Mouse (Mus musculus) stomach, embryonic 14.5 days (tissue): ENCODE measurements around the gene Kbtbd12. TPM values are rescaled to one million over a fixed set of nuclear protein-coding genes. Genes with fewer than 3 reads are reported as not detected.

Experiments used
- ATAC-seq: fragments of 200-750 bp; cut with Nextera tagmentation; 2 replicates; pipeline ENCODE4 v1.8.0; 2017; ENCODE audit warnings: low read depth, moderate TSS enrichment; ENCODE audit not compliant: insufficient number of reproducible peaks, insufficient read depth, low FRiP score
- H3K27ac ChIP-seq: fragments of 300-500 bp; sonication (generic); 2 replicates; pipeline ENCODE4 v1.5.1; 2014; ENCODE audit warnings: mild to moderate bottlenecking, low read length, moderate library complexity, mixed read lengths
- H3K27me3 ChIP-seq: fragments of 300-500 bp; sonication (generic); 2 replicates; pipeline ENCODE4 v1.6.1; 2014; ENCODE audit warnings: low read length, control low read depth, mixed read lengths; ENCODE audit not compliant: control insufficient read depth, insufficient read depth
- H3K36me3 ChIP-seq: fragments of 300-500 bp; sonication (generic); 2 replicates; pipeline ENCODE4 v1.6.1; 2014; ENCODE audit warnings: mild to moderate bottlenecking, control low read depth, low read length, moderate library complexity, mixed read lengths; ENCODE audit not compliant: control insufficient read depth, insufficient read depth
- H3K4me1 ChIP-seq: fragments of 300-500 bp; sonication (generic); 2 replicates; pipeline ENCODE4 v1.6.1; 2014; ENCODE audit warnings: low read length, control low read depth, mixed read lengths; ENCODE audit not compliant: control insufficient read depth, insufficient read depth
- H3K4me2 ChIP-seq: fragments of 300-500 bp; sonication (generic); replicated peaks from 2 replicates; pipeline ENCODE4 v1.6.1; 2014; ENCODE audit warnings: low read depth, low read length, control low read depth
- H3K4me3 ChIP-seq: fragments of 300-500 bp; sonication (generic); 2 replicates; pipeline ENCODE4 v1.5.1; 2014; ENCODE audit warnings: low read depth, low read length, control low read depth
- H3K9ac ChIP-seq: fragments of 300-500 bp; sonication (generic); replicated peaks from 2 replicates; pipeline ENCODE4 v1.6.1; 2014; ENCODE audit warnings: low read depth, mild to moderate bottlenecking, control low read depth, low read length, moderate library complexity, mixed read lengths
- H3K9me3 ChIP-seq: fragments of 300-500 bp; sonication (generic); 2 replicates; pipeline ENCODE4 v1.6.1; 2016; ENCODE audit warnings: low read depth, low read length, control low read depth; ENCODE audit not compliant: control insufficient read depth
- WGBS: fragments of 180-500 bp; shearing (Covaris S2); extraction: QIAGEN DNeasy Blood & Tissue Kit; methylation state at CpG from one replicate; pipeline ENCODE4 v1.1.7; 2014; 5-methylcytosine and 5-hydroxymethylcytosine counted together
- polyA plus RNA-seq: library from polyadenylated mRNA; unstranded; fragments of >200 nt; fragmentation: Nextera tagmentation; extraction: Ambion mirVana; gene quantifications from 2 replicates; pipeline ENCODE4 v1.2.1, GENCODE M21; 2014

The Kbtbd12 gene
- polyA plus RNA-seq, 1 experiment from 2014 or later = not detected

DNA sequence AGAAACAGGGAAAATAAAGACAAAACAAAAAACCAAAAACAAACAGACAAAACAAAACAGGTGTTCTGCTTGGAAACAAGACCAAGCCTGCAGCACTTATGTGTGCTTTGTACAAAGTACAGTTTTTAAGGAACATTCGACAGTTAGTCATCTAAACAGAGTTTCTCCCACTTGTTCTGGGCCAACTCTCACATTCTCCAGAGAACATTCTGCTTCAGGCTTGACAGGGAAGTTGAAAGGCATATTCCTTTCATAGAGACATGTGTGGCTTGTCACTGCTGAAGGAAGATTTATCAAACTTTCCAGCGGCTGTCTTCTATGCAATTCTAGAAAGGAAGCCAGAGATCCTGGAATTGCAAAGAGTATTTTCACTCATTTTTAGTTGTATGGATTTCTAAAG is 22.4 kb downstream of the Kbtbd12 start:
- H3K9ac ChIP-seq = no peak overlapping the region
- no peak for ATAC-seq
- no peaks in the 10 kb centered on the region for H3K36me3 ChIP-seq
- WGBS = 52% methylated on average over 2 of the region's 2 CpGs
- no peaks in the 10 kb centered on the region for H3K9me3 ChIP-seq
- H3K4me3 ChIP-seq = no peak overlapping the region
- H3K4me2 ChIP-seq = no peak overlapping the region
- no peaks in the 10 kb centered on the region for H3K4me1 ChIP-seq
- H3K27ac ChIP-seq = no peak overlapping the region
- H3K27me3 ChIP-seq = no peaks in the 10 kb centered on the region

DNA sequence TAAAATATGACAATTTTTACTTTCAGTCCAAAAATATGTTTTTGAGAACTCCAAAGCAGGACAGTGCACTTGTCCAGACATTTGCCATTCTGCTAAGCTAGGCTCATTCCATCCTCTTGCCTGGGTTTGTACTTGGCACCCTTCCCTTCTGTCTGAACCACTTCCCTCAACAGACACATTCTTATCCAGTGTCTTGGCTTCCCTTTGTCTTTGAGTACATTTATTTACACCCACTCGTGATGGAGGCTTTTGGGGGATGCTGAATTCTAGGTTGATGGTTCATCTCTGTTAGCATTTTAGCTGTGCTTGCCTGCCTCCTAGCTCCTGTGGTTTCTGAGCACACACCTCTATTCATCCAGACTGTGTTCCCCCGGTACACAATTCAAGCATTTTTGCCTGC is 31.3 kb downstream of the Kbtbd12 start:
- no peaks in the 10 kb centered on the region for H3K27me3 ChIP-seq
- WGBS = 61% methylated on average over 2 of the region's 2 CpGs

DNA sequence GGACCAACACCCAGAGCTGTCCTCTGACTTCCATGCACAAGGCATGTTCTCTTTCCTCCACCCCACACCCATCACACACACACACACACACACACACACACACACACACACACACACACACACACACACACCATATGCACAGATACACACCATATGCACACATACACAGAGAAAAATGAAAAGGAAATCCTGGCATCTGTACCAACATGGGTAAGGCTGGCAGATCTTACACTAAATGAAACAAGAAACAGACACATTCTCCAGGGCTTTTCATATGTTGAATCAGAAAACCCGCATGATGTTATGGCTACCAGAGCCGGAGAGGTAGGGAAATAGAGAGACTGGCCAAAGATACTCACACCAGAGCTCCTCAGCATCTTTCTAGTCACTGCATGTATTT is 32.0 kb downstream of the Kbtbd12 start:
- H3K36me3 ChIP-seq = no peaks in the 10 kb centered on the region
- no peaks in the 10 kb centered on the region for H3K9me3 ChIP-seq
- no peaks in the 10 kb centered on the region for H3K27me3 ChIP-seq
- no peak overlapping the region for H3K4me2 ChIP-seq
- H3K9ac ChIP-seq = no peak overlapping the region
- H3K4me1 ChIP-seq = no peaks in the 10 kb centered on the region
- no peak for ATAC-seq
- H3K4me3 ChIP-seq = no peak overlapping the region
- no peak overlapping the region for H3K27ac ChIP-seq
- 87% methylated on average over 2 of the region's 2 CpGs for WGBS

More for the DNA sequence above, 31.3 kb downstream of the Kbtbd12 start:
- H3K27ac ChIP-seq = no peak overlapping the region
- no peak overlapping the region for H3K4me3 ChIP-seq
- H3K4me1 ChIP-seq = no peaks in the 10 kb centered on the region
- H3K36me3 ChIP-seq = no peaks in the 10 kb centered on the region
- no peak overlapping the region for H3K9ac ChIP-seq
- H3K4me2 ChIP-seq = no peak overlapping the region
- H3K9me3 ChIP-seq = no peaks in the 10 kb centered on the region
- no peak for ATAC-seq

DNA sequence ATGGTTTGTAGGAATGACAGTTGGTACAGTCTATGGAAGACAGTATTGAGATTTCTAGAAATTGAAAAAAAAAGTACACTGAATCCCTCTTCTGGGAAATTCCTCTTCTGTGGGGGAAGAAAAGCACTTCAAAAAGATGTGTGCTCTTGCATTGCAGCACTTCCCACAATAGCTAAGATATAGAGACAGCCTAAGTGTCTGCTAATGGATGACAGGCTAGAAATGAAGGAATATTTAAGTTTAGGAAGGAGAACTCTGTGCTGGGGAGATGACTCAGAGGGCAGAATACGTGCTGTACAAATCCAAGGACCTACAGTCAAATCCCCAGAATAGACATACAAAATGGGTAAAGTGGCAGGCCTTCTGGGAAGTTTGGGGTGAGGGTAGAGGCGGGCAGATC is 32.5 kb downstream of the Kbtbd12 start:
- Histone ChIP-seq H3K4me1 (no peaks in the 10 kb centered on the region), H3K4me3 (no peak overlapping the region), H3K9me3 (no peaks in the 10 kb centered on the region), H3K36me3 (no peaks in the 10 kb centered on the region), H3K4me2 (no peak overlapping the region), H3K27ac (no peak overlapping the region), H3K9ac (no peak overlapping the region), H3K27me3 (no peaks in the 10 kb centered on the region)
- no peak for ATAC-seq
- WGBS = 71% methylated on average over 2 of the region's 2 CpGs

DNA sequence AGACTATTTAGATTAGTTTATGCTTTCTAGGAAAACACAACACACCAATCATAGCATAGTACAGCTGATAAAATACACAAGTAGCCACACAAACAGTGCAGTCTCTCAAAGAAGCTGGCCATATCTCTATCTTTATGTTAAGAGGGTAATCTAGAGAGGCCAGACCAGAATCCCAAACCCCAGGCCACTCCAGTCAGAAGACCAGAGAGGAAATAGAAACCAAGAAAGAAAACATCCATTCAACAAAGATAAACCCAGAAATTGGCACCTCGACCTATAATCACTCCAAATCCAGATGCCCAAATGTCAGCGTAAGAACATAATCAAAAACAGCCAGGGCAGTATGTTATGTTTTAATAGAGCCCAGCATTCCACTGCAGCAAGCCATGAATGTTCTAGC is 41.6 kb downstream of the Kbtbd12 start:
- no peak for ATAC-seq
- no peaks in the 10 kb centered on the region for H3K4me1 ChIP-seq
- H3K9ac ChIP-seq = no peak overlapping the region
- WGBS = 86% methylated on average over 2 of the region's 2 CpGs
- H3K4me2 ChIP-seq = no peak overlapping the region
- no peaks in the 10 kb centered on the region for H3K36me3 ChIP-seq
- no peak overlapping the region for H3K27ac ChIP-seq
- no peaks in the 10 kb centered on the region for H3K9me3 ChIP-seq
- no peaks in the 10 kb centered on the region for H3K27me3 ChIP-seq
- H3K4me3 ChIP-seq = no peak overlapping the region

DNA sequence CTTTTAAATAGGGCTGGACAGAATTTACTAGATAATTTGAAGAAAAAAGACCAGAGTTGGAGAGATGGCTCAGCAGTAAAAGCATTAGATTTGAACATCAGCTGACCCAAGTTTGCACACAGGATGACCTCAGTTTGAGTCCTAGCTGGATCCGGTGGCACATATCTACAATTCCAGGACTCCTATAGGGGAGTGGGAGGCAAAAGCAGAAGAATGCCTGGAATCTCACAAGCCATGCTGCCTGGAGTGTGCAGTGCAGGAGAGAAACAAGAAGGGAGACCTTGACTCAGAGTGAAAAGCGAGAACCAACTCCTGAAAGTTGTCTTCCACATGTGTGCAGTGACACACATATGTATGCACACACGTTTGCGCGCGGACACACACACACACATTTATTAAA is 45.4 kb downstream of the Kbtbd12 start:
- WGBS = 83% methylated on average over 6 of the region's 6 CpGs
- H3K27ac ChIP-seq = no peak overlapping the region
- no peak for ATAC-seq
- no peak overlapping the region for H3K4me3 ChIP-seq
- H3K9me3 ChIP-seq = no peaks in the 10 kb centered on the region
- H3K4me1 ChIP-seq = 0 out of 2 replicates have a peak, but pooled peaks cover 7% of the 10 kb centered on the region
- no peaks in the 10 kb centered on the region for H3K36me3 ChIP-seq
- H3K27me3 ChIP-seq = no peaks in the 10 kb centered on the region
- H3K4me2 ChIP-seq = no peak overlapping the region
- no peak overlapping the region for H3K9ac ChIP-seq

DNA sequence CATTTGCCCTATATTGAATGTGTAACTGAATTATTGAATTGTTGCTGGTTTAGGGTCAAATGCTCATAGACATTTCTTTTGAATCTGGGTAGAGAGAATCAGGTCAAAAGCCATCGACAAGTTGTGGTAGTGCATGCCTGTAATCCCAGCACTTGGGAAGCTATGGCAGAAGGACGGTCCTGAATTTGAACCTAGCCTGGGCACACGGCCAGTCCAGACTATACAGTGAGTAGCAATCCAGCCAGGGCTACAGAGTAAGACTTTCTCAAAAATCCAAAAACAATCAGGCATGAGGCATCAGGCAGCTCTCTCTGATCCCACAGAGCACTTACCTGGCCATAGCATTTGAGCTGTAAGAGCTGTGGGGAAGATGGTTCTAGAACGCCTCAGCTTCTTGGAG is 47.5 kb downstream of the Kbtbd12 start:
- Histone ChIP-seq H3K4me1 (0 out of 2 replicates have a peak, but pooled peaks cover 7% of the 10 kb centered on the region), H3K9ac (no peak overlapping the region), H3K27me3 (no peaks in the 10 kb centered on the region), H3K4me3 (no peak overlapping the region), H3K9me3 (no peaks in the 10 kb centered on the region), H3K4me2 (no peak overlapping the region), H3K27ac (no peak overlapping the region), H3K36me3 (no peaks in the 10 kb centered on the region)
- no peak for ATAC-seq
- 74% methylated on average over 4 of the region's 4 CpGs for WGBS

DNA sequence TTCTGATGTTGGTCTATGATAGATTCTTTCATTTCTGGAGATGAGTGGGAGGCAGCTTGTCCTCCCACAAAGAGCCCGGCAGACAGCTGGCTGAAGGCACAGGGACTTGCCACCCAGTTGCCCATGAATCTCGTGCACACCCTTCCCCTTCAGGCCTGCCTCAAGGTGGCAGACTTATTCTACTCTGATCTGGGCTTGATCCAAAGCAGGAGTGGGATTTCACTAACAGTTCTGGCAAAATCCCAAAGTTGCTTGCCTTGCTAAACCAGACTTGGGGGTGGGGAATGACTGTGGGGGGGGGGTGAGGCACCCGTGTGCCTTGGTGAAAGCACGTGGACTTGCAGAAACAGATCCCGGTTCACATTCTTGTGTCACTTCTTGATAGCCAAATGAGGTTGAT is 48.2 kb downstream of the Kbtbd12 start:
- 0 out of 2 replicates have a peak, but pooled peaks cover 7% of the 10 kb centered on the region for H3K4me1 ChIP-seq
- no peaks in the 10 kb centered on the region for H3K9me3 ChIP-seq
- ATAC-seq = peak; percentile 14; the same call in 1 of the 2 replicates

DNA sequence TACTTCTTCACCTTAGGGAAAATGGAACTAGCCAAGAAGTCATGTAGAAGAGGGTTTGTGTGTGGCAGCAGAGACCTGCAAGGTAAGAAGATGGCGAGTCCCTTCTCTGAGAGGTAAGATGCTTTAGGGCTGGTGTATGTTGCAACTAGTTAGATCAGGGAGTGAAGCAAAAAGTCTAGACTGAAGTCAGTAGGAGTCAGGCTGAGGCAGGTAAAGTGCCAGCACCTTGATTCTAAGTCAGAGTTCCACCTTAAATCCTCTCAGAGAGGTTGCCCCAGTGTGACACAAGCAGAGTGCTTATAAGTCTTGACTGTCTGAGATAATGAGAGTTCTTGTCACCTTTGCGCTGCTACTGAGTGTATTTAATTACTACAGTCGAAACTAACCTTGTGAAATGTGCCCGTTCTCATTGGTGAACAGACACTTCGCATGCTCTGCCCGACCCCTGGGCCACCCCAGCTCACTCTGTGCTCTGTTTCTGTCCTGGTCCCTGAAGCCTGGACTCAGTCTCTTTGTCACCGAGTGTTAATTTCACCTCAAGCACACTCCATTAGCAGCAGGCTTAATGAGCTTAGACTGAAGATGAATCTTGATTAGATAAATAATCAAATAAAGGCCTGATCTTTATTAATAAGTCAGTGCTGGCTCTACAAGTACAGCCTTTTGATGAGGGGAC is 49.0 kb downstream of the Kbtbd12 start:
- Histone ChIP-seq H3K4me3 (no peak overlapping the region), H3K4me2 (no peak overlapping the region), H3K4me1 (0 out of 2 replicates have a peak, but pooled peaks cover 7% of the 10 kb centered on the region), H3K9me3 (no peaks in the 10 kb centered on the region), H3K27ac (no peak overlapping the region), H3K36me3 (no peaks in the 10 kb centered on the region), H3K9ac (no peak overlapping the region), H3K27me3 (no peaks in the 10 kb centered on the region)
- no peak for ATAC-seq
- 82% methylated on average over 7 of the region's 7 CpGs for WGBS

More for the DNA sequence above, 48.2 kb downstream of the Kbtbd12 start:
- Histone ChIP-seq H3K27ac (no peak overlapping the region), H3K36me3 (no peaks in the 10 kb centered on the region), H3K27me3 (no peaks in the 10 kb centered on the region), H3K9ac (no peak overlapping the region), H3K4me3 (no peak overlapping the region), H3K4me2 (no peak overlapping the region)
- 5% methylated on average over 5 of the region's 5 CpGs for WGBS
